Mouse (Mus musculus): ENCODE measurements around the gene Olfr1033. TPM values are rescaled to one million over a fixed set of nuclear protein-coding genes. Genes with fewer than 3 reads are reported as not detected.
"Not testable (repeated sequence)": the region's sequence is repeated elsewhere in the genome, so short reads cannot be mapped to it uniquely, and the experiment has no call there.

Gene Olfr1033
- polyA plus RNA-seq (2016; fragmentation: Nextera tagmentation; extraction: Ambion mirVana), result 0.78 TPM in 1 of 2 replicates, not detected in the other

DNA sequence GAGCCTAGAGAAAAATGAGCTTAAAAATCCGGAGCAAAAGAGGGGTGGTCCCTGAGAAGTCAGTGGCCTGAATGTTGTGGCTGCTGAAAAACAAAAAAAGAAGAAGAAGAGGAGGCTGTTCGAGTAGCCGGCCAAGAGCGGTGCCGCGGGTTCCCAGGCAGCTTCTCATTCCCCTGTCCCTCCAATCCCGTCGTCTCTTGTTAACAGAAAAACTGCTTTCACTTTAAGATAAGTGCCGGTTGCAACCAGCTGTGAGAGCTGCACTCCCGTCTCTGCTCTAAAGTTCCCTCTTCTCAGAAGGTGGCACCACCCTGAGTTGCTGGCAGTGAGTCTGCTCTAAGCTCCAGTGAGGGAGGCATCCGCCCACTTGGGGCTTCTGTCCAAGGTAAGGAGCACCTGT lies at the start of gene Olfr1033:
TSS of gene Olfr1033 (plus strand) at position 228 of the 400 bp plus-strand sequence.
- peak within 1 kb of the TSS; percentile 41 for H3K4me2 ChIP-seq (replicated peaks)
- not testable (repeated sequence) for H3K4me1 ChIP-seq; ATAC-seq (ENCODE audit: insufficient number of reproducible peaks, insufficient read depth, low FRiP score, low TSS enrichment); H3K27ac ChIP-seq; H3K9ac ChIP-seq; H3K9me3 ChIP-seq; H3K27me3 ChIP-seq; H3K36me3 ChIP-seq
- peak within 1 kb of the TSS; percentile 31 for H3K4me3 ChIP-seq
- WGBS, result 3% methylated on average over 11 of the region's 11 CpGs

DNA sequence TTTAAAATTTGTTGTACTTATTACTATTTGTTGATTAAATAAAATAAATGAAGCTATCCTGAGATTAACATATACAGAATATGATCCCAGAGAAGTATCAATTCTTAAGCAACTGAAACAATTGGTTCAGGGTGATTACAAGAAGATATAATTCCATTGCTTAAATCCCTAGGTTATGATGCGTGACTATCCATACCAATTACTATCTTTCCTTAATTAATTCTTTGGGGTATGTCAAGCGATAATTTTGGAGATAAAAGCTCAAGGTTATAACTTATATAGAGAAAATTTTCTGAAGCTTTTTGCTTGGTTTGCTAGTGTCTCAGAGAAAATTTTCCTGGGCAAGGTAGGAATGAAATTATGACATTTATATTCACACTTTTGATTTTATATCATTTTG lies 46.8 kb upstream of the Olfr1033 start, which contains the start of gene Olfr1029:
TSS of gene Olfr1029 (plus strand) at position 301 of the 400 bp plus-strand sequence.
- Histone ChIP-seq H3K9me3 (no peaks in the 10 kb centered on the region), H3K27ac (no peak within 1 kb of the TSS), H3K36me3 (no peaks in the 10 kb centered on the region), H3K9ac (no peak within 1 kb of the TSS), H3K4me3 (no peak within 1 kb of the TSS), H3K27me3 (no peaks in the 10 kb centered on the region), H3K4me1 (no peaks in the 10 kb centered on the region), H3K4me2 (replicated peaks) (no peak within 1 kb of the TSS)
- ATAC-seq (ENCODE audit: insufficient number of reproducible peaks, insufficient read depth, low FRiP score, low TSS enrichment), result no peak
- 88% methylated on average over 2 of the region's 2 CpGs for WGBS

DNA sequence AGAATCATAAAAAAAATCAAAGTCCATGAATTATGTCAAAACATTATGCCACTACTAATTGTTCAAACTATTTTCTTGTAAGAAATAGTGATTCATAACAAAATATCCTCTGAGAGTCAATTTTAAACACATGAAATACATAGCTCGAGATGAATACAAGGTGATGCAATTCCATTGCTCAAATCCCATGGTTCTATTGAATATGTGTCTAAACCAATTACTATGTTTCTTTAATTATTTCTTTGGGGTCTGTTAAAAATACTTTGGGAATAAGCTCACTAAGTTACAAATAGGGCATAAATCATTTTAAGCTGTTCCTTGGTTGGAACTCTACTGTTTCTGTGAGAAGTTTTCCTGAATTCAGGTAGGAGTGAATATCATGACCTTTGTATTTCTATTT lies 41.5 kb upstream of the Olfr1033 start, which contains the start of gene Olfr1030:
TSS of gene Olfr1030 (plus strand) at position 301 of the 400 bp plus-strand sequence.
- Histone ChIP-seq H3K27me3 (no peaks in the 10 kb centered on the region), H3K27ac (no peak within 1 kb of the TSS), H3K4me1 (no peaks in the 10 kb centered on the region), H3K36me3 (no peaks in the 10 kb centered on the region), H3K4me2 (replicated peaks) (no peak within 1 kb of the TSS), H3K9me3 (no peaks in the 10 kb centered on the region), H3K9ac (no peak within 1 kb of the TSS), H3K4me3 (no peak within 1 kb of the TSS)
- ATAC-seq (ENCODE audit: insufficient number of reproducible peaks, insufficient read depth, low FRiP score, low TSS enrichment), result no peak
- WGBS, result 84% methylated on average over 1 of the region's 1 CpGs

DNA sequence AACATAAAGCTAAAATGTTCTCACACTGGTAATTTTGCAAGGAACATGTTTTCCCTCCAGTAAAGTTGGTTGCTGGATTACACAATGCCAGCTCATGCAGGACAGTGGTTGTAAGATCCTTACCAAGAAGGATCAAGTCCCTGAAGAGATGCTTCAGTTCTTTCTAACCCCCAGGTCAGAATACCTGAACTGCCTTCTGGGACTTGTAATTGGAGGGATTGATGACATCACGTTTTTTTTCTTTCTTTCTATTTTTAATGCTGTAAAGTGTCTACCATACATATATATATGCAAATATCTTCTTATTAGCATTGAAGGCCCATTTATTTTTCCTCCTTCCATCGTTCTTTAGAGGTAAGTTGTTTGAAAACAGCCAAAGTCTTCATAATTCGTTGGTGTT lies 30.4 kb upstream of the Olfr1033 start, which contains the start of gene Olfr1031:
TSS of gene Olfr1031 (plus strand) at position 301 of the 400 bp plus-strand sequence.
- H3K9ac ChIP-seq, result no peak within 1 kb of the TSS
- H3K27me3 ChIP-seq, result no peaks in the 10 kb centered on the region
- no peak within 1 kb of the TSS for H3K4me2 ChIP-seq (replicated peaks)
- no peak for ATAC-seq (ENCODE audit: insufficient number of reproducible peaks, insufficient read depth, low FRiP score, low TSS enrichment)
- no peaks in the 10 kb centered on the region for H3K36me3 ChIP-seq
- no peak within 1 kb of the TSS for H3K27ac ChIP-seq
- 63% methylated on average over 3 of the region's 3 CpGs for WGBS
- no peaks in the 10 kb centered on the region for H3K9me3 ChIP-seq
- H3K4me1 ChIP-seq, result no peaks in the 10 kb centered on the region
- no peak within 1 kb of the TSS for H3K4me3 ChIP-seq

GRCm38 (mm10) chr2:86005240-86005639 lies 15.2 kb upstream of the Olfr1033 start, which contains the start of gene Olfr1032:
TSS of gene Olfr1032 (plus strand) at chr2:86005540.
- no peak within 1 kb of the TSS for H3K4me3 ChIP-seq
- H3K4me2 ChIP-seq (replicated peaks), result no peak within 1 kb of the TSS
- H3K36me3 ChIP-seq, result no peaks in the 10 kb centered on the region
- no peak within 1 kb of the TSS for H3K27ac ChIP-seq
- H3K9ac ChIP-seq, result no peak within 1 kb of the TSS
- no peaks in the 10 kb centered on the region for H3K4me1 ChIP-seq
- WGBS, result 75% methylated on average over 7 of the region's 7 CpGs
- no peaks in the 10 kb centered on the region for H3K9me3 ChIP-seq
- no peak for ATAC-seq (ENCODE audit: insufficient number of reproducible peaks, insufficient read depth, low FRiP score, low TSS enrichment)
- H3K27me3 ChIP-seq, result no peaks in the 10 kb centered on the region

DNA sequence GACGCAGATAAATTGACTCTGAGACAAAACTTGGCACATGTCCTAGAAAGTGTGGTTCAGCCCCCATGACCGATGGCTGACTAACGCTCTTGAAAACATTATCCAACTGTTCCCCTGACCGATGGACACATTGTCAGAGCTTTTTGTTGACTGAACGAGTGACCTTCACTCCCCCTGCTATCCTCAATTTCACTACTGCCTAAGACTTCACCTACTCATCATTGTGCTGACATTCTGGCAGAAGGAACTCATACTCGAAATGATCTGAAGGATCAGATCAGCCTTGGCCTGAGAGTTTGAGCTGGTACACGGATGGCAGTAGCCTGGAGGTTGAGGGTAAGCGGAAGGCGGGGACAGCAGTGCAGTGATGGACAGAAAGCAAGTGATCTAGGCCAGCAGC lies 1.1 kb downstream of the Olfr1033 start:
- not testable (repeated sequence) for H3K4me1 ChIP-seq; H3K27ac ChIP-seq; H3K36me3 ChIP-seq; H3K9ac ChIP-seq; H3K9me3 ChIP-seq; ATAC-seq (ENCODE audit: insufficient number of reproducible peaks, insufficient read depth, low FRiP score, low TSS enrichment); H3K27me3 ChIP-seq; H3K4me2 ChIP-seq (replicated peaks); H3K4me3 ChIP-seq
- WGBS, result 79% methylated on average over 4 of the region's 9 CpGs

DNA sequence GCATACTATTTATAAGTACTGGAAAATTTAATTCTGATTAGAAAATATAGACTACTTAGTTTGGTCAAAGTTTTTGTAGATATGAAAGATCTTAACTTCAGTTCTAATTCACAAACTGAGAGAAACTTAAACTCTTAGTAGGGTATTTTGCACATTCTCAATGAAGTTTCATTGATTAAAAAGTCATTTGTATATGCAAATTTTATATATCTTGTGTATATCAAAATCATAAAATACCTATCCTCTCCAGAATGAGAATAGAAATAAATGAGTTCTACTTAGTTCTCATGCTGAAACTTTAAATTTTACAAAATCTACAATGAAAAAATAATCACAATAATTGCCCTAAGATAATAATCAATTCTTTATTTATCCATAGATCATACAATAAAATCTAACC lies 25.1 kb downstream of the Olfr1033 start, which contains the start of gene Olfr1034:
TSS of gene Olfr1034 (plus strand) at position 301 of the 400 bp plus-strand sequence.
- no peak within 1 kb of the TSS for H3K27ac ChIP-seq
- H3K36me3 ChIP-seq, result no peaks in the 10 kb centered on the region
- H3K9ac ChIP-seq, result no peak within 1 kb of the TSS
- no peaks in the 10 kb centered on the region for H3K9me3 ChIP-seq
- no peaks in the 10 kb centered on the region for H3K4me1 ChIP-seq
- no peak within 1 kb of the TSS for H3K4me3 ChIP-seq
- ATAC-seq (ENCODE audit: insufficient number of reproducible peaks, insufficient read depth, low FRiP score, low TSS enrichment), result no peak
- no peaks in the 10 kb centered on the region for H3K27me3 ChIP-seq
- no peak within 1 kb of the TSS for H3K4me2 ChIP-seq (replicated peaks)

GRCm38 (mm10) chr2:86050777-86051176 lies 30.3 kb downstream of the Olfr1033 start:
- not testable (repeated sequence) for H3K27me3 ChIP-seq; H3K9me3 ChIP-seq; H3K4me1 ChIP-seq; ATAC-seq (ENCODE audit: insufficient number of reproducible peaks, insufficient read depth, low FRiP score, low TSS enrichment); H3K36me3 ChIP-seq; H3K4me2 ChIP-seq (replicated peaks); H3K27ac ChIP-seq; H3K9ac ChIP-seq; H3K4me3 ChIP-seq

- not testable (repeated sequence) for H3K9ac ChIP-seq; H3K4me3 ChIP-seq; H3K27ac ChIP-seq; H3K9me3 ChIP-seq; ATAC-seq (ENCODE audit: insufficient number of reproducible peaks, insufficient read depth, low FRiP score, low TSS enrichment); H3K27me3 ChIP-seq; H3K4me1 ChIP-seq; H3K36me3 ChIP-seq; H3K4me2 ChIP-seq (replicated peaks)
- 94% methylated on average over 2 of the region's 2 CpGs for WGBS
Observed at GRCm38 (mm10) chr2:86063766-86064165, 43.3 kb downstream of the Olfr1033 start.

DNA sequence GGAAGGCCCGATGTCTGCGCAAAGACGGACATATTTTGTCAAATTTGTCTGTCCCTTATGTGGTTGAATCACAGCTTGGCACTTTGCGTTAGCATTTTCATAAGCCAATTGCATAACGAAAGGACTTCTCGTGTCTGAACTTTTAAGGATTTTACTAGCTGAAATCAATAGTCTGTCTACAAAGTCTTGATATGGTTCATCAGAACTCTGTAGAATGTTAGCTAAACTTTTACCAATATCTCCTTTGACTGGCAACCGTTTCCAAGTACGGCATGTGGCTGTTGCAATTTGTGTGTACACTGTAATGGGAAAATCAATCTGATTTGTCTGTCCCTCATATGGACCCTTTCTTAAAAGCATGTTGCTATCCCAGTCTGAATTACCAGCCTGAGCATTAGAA lies 49.8 kb downstream of the Olfr1033 start:
- no peak for ATAC-seq (ENCODE audit: insufficient number of reproducible peaks, insufficient read depth, low FRiP score, low TSS enrichment)
- Histone ChIP-seq H3K9ac (no peak overlapping the region), H3K27me3 (no peaks in the 10 kb centered on the region), H3K9me3 (no peaks in the 10 kb centered on the region), H3K4me2 (replicated peaks) (no peak overlapping the region), H3K27ac (no peak overlapping the region), H3K4me3 (no peak overlapping the region), H3K36me3 (no peaks in the 10 kb centered on the region), H3K4me1 (no peaks in the 10 kb centered on the region)
- WGBS, result 90% methylated on average over 8 of the region's 8 CpGs

GRCm38 (mm10) chr2:86073692-86074091 lies 53.3 kb downstream of the Olfr1033 start, which contains the start of gene Olfr1036:
TSS of gene Olfr1036 (plus strand) at chr2:86073992.
- not testable (repeated sequence) for H3K9me3 ChIP-seq; H3K9ac ChIP-seq; H3K27me3 ChIP-seq; H3K4me3 ChIP-seq; H3K4me2 ChIP-seq (replicated peaks); H3K4me1 ChIP-seq; ATAC-seq (ENCODE audit: insufficient number of reproducible peaks, insufficient read depth, low FRiP score, low TSS enrichment); H3K36me3 ChIP-seq; H3K27ac ChIP-seq

DNA sequence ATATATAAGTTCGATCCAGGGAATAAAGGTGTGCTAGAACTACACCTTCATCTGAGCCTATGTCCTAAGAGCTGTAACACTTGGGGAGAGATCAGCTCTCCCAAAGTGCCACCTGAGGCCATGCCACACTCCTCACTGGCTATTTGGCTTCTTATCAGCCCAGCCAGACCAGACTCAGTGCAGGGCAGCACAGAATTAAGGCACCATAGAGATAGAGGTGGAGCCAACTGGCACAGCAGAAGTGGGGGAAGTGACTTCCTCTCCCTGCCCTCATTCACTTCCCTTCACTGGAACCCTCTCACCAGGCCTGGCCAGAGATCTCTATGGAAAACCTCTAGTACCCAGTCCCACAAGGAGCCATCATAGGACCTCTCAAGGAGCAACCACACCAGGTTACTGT lies 60.0 kb downstream of the Olfr1033 start:
- H3K9me3 ChIP-seq; H3K9ac ChIP-seq; H3K27me3 ChIP-seq; ATAC-seq (ENCODE audit: insufficient number of reproducible peaks, insufficient read depth, low FRiP score, low TSS enrichment); H3K36me3 ChIP-seq; H3K4me2 ChIP-seq (replicated peaks); H3K4me1 ChIP-seq; H3K4me3 ChIP-seq; H3K27ac ChIP-seq: not testable (repeated sequence)
- WGBS, result 89% methylated on average over 1 of the region's 1 CpGs

GRCm38 (mm10) chr2:86087285-86087684 lies 66.9 kb downstream of the Olfr1033 start, which contains the start of gene Olfr1037:
TSS of gene Olfr1037 (minus strand) at chr2:86087385.
- H3K4me3 ChIP-seq, result no peak within 1 kb of the TSS
- H3K9me3 ChIP-seq, result no peaks in the 10 kb centered on the region
- ATAC-seq (ENCODE audit: insufficient number of reproducible peaks, insufficient read depth, low FRiP score, low TSS enrichment), result no peak
- no peaks in the 10 kb centered on the region for H3K4me1 ChIP-seq
- no peak within 1 kb of the TSS for H3K27ac ChIP-seq
- H3K4me2 ChIP-seq (replicated peaks), result no peak within 1 kb of the TSS
- no peaks in the 10 kb centered on the region for H3K36me3 ChIP-seq
- no peaks in the 10 kb centered on the region for H3K27me3 ChIP-seq
- 86% methylated on average over 2 of the region's 2 CpGs for WGBS
- no peak within 1 kb of the TSS for H3K9ac ChIP-seq
